Mouse (Mus musculus) lung, adult 2 months (tissue): ENCODE measurements around the gene Tbl3. TPM values are rescaled to one million over a fixed set of nuclear protein-coding genes. Genes with fewer than 3 reads are reported as not detected.
A peak's percentile ranks its signal among the peaks of the same experiment; 100 is the strongest.
"Not testable (repeated sequence)": the region's sequence is repeated elsewhere in the genome, so short reads cannot be mapped to it uniquely, and the experiment has no call there.

Source experiments
- DNase-seq: peaks from one replicate; pipeline ENCODE4 v3.0.0; 2022
- H3K4me1 ChIP-seq: fragments of 200-500 bp; 2 replicates; pipeline ENCODE4 v1.6.1; 2011; ENCODE audit warnings: low read length; ENCODE audit not compliant: control insufficient read depth, insufficient read depth
- H3K4me3 ChIP-seq: fragments of 200-500 bp; replicated peaks from 2 replicates; pipeline ENCODE3; 2011; ENCODE audit warnings: low read depth, mild to moderate bottlenecking, control low read depth, low read length; ENCODE audit errors: extremely low read depth
- CTCF ChIP-seq: fragments of 200-500 bp; IDR thresholded peaks from 2 replicates; pipeline ENCODE4 v1.5.1; 2011; ENCODE audit warnings: mild to moderate bottlenecking, low read length, control low read depth; ENCODE audit not compliant: insufficient read depth
- POLR2A ChIP-seq: fragments of 200-500 bp; IDR thresholded peaks from 2 replicates; pipeline ENCODE4 v1.6.1; 2011; ENCODE audit warnings: low read depth, mild to moderate bottlenecking, control low read depth, low read length, borderline replicate concordance; ENCODE audit errors: extremely low read depth
- WGBS: fragments of 180-500 bp; shearing (Covaris S2); methylation state at CpG from one replicate; pipeline ENCODE4 v1.1.7; 2018; 5-methylcytosine and 5-hydroxymethylcytosine counted together
- polyA plus RNA-seq: library from polyadenylated mRNA; depleted of rRNA; stranded (reverse); fragments of >200 nt; gene quantifications from 2 replicates; pipeline ENCODE4 v1.2.3, GENCODE M21; 2012

Tbl3 gene
- polyA plus RNA-seq, 1 experiment, result 60.7 TPM

- 92% methylated on average over 24 of the region's 24 CpGs for WGBS
Observed at GRCm38 (mm10) chr17:24677500-24678080, 29.9 kb downstream of the Tbl3 start.

GRCm38 (mm10) chr17:24676877-24677276 lies 30.6 kb downstream of the Tbl3 start:
- Histone ChIP-seq H3K4me3 (no peak overlapping the region), H3K4me1 (peaks cover 7% of the 10 kb centered on the region; the same call in 1 of the 2 replicates)
- WGBS, result 91% methylated on average over 5 of the region's 5 CpGs
- no peak for DNase-seq
- TF ChIP-seq CTCF (no peak), POLR2A (no peak)

More at GRCm38 (mm10) chr17:24677500-24678080, 29.9 kb downstream of the Tbl3 start:
- TF ChIP-seq CTCF (no peak), POLR2A (no peak)
- 0 out of 2 replicates have a peak, but pooled peaks cover 5% of the 10 kb centered on the region for H3K4me1 ChIP-seq
- DNase-seq, result no peak
- no peak overlapping the region for H3K4me3 ChIP-seq

- Histone ChIP-seq H3K4me1 (peaks cover 7% of the 10 kb centered on the region; the same call in 1 of the 2 replicates), H3K4me3 (no peak overlapping the region)
- TF ChIP-seq POLR2A (no peak), CTCF (peak; percentile 81)
- 52% methylated on average over 2 of the region's 2 CpGs for WGBS
- DNase-seq, result peak; percentile 67
Observed at GRCm38 (mm10) chr17:24676187-24676586, 31.3 kb downstream of the Tbl3 start.

- Histone ChIP-seq H3K4me1 (peaks cover 14% of the 10 kb centered on the region), H3K4me3 (no peak overlapping the region)
- DNase-seq, result no peak
- TF ChIP-seq CTCF, result no peak
- no peak for TF ChIP-seq POLR2A
- 48% methylated on average over 7 of the region's 7 CpGs for WGBS
Observed at GRCm38 (mm10) chr17:24674277-24674676, 33.2 kb downstream of the Tbl3 start.

- H3K4me3 ChIP-seq, result no peak overlapping the region
- no peak for DNase-seq
- H3K4me1 ChIP-seq, result peaks cover 16% of the 10 kb centered on the region
- TF ChIP-seq POLR2A, result no peak
- no peak for TF ChIP-seq CTCF
- WGBS, result 5% methylated on average over 5 of the region's 5 CpGs
Observed at GRCm38 (mm10) chr17:24672141-24672540, 35.3 kb downstream of the Tbl3 start.

GRCm38 (mm10) chr17:24671346-24671745 lies 36.1 kb downstream of the Tbl3 start:
- Histone ChIP-seq H3K4me3 (no peak overlapping the region), H3K4me1 (peaks cover 16% of the 10 kb centered on the region)
- TF ChIP-seq POLR2A (no peak), CTCF (no peak)
- DNase-seq, result no peak
- WGBS, result 40% methylated on average over 5 of the region's 5 CpGs

GRCm38 (mm10) chr17:24670246-24670844 lies 37.1 kb downstream of the Tbl3 start:
- WGBS, result 3% methylated on average over 8 of the region's 8 CpGs
- no peak for TF ChIP-seq CTCF
- TF ChIP-seq POLR2A, result no peak
- no peak for DNase-seq
- Histone ChIP-seq H3K4me1 (peaks cover 16% of the 10 kb centered on the region), H3K4me3 (peak overlapping the region; percentile 76)

- WGBS, result 1% methylated on average over 64 of the region's 80 CpGs
- Histone ChIP-seq H3K4me3 (peak within 1 kb of the TSS; percentile 76), H3K4me1 (peaks cover 16% of the 10 kb centered on the region)
- peak; percentile 95 for DNase-seq
- TF ChIP-seq POLR2A (peak; percentile 79), CTCF (no peak)
Observed at GRCm38 (mm10) chr17:24669545-24670245, 37.8 kb downstream of the Tbl3 start, which contains the start of gene Zfp598. TSS of gene Zfp598 (plus strand) at chr17:24669687.

- peak overlapping the region; percentile 69 for H3K4me3 ChIP-seq
- H3K4me1 ChIP-seq, result peaks cover 13% of the 10 kb centered on the region
- DNase-seq, result not testable (repeated sequence)
- WGBS, result 7% methylated on average over 15 of the region's 15 CpGs
Observed at GRCm38 (mm10) chr17:24669214-24669544, 38.3 kb downstream of the Tbl3 start.

GRCm38 (mm10) chr17:24667416-24667815 lies 40.0 kb downstream of the Tbl3 start:
- 17% methylated on average over 6 of the region's 6 CpGs for WGBS
- TF ChIP-seq POLR2A (no peak), CTCF (peak; percentile 64)
- H3K4me3 ChIP-seq, result no peak overlapping the region
- H3K4me1 ChIP-seq, result peaks cover 11% of the 10 kb centered on the region
- peak; percentile 68 for DNase-seq

GRCm38 (mm10) chr17:24667011-24667410 lies 40.4 kb downstream of the Tbl3 start:
- 49% methylated on average over 7 of the region's 7 CpGs for WGBS
- H3K4me1 ChIP-seq, result peaks cover 11% of the 10 kb centered on the region
- not testable (repeated sequence) for DNase-seq, H3K4me3 ChIP-seq
